Mouse (Mus musculus): Measurements from ENCODE around the gene Hspa1b. TPM values are rescaled to one million over a fixed set of nuclear protein-coding genes. Genes with fewer than 3 reads are reported as not detected.
"Not testable (repeated sequence)": the region's sequence is repeated elsewhere in the genome, so short reads cannot be mapped to it uniquely, and the experiment has no call there.

Gene Hspa1b
- total and polyA plus RNA-seq, 2 experiments from 2014 or later: 0.79 to 18.2 TPM

DNA sequence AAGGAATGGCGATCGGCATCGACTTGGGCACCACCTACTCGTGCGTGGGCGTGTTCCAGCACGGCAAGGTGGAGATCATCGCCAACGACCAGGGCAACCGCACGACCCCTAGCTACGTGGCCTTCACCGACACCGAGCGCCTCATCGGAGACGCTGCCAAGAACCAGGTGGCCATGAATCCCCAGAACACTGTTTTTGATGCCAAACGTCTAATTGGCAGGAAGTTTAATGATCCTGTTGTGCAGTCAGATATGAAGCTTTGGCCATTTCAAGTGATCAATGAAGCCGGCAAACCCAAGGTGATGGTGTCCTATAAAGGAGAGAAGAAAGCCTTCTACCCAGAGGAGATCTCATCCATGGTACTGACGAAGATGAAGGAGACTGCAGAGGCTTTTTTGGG lies 18.0 kb upstream of the Hspa1b start:
- H3K36me3 ChIP-seq (ENCODE audit: insufficient read depth, low read length): no peaks in the 10 kb centered on the region
- H3K9ac ChIP-seq (replicated peaks; ENCODE audit: low read length, poor library complexity, severe bottlenecking): no peak overlapping the region
- DNase-seq (ENCODE audit: low spot score) (no peak), ATAC-seq (ENCODE audit: low FRiP score) (no peak)
- no peaks in the 10 kb centered on the region for H3K27me3 ChIP-seq (ENCODE audit: insufficient read depth, low read length)
- peaks cover 4% of the 10 kb centered on the region; the same call in 1 of the 2 replicates for H3K4me1 ChIP-seq (ENCODE audit: insufficient read depth, low read length)
- no peak overlapping the region for H3K4me2 ChIP-seq (ENCODE audit: low read depth, low read length, poor library complexity, severe bottlenecking)
- WGBS: 96% methylated on average over 20 of the region's 20 CpGs
- TF ChIP-seq CTCF (IDR thresholded peaks at IDR 0.05): no peak
- H3K4me3 ChIP-seq (ENCODE audit: low read depth, low read length): no peak overlapping the region
- H3K9me3 ChIP-seq (ENCODE audit: low read length): no peaks in the 10 kb centered on the region
- H3K27ac ChIP-seq (ENCODE audit: low read depth, low read length): no peak overlapping the region

DNA sequence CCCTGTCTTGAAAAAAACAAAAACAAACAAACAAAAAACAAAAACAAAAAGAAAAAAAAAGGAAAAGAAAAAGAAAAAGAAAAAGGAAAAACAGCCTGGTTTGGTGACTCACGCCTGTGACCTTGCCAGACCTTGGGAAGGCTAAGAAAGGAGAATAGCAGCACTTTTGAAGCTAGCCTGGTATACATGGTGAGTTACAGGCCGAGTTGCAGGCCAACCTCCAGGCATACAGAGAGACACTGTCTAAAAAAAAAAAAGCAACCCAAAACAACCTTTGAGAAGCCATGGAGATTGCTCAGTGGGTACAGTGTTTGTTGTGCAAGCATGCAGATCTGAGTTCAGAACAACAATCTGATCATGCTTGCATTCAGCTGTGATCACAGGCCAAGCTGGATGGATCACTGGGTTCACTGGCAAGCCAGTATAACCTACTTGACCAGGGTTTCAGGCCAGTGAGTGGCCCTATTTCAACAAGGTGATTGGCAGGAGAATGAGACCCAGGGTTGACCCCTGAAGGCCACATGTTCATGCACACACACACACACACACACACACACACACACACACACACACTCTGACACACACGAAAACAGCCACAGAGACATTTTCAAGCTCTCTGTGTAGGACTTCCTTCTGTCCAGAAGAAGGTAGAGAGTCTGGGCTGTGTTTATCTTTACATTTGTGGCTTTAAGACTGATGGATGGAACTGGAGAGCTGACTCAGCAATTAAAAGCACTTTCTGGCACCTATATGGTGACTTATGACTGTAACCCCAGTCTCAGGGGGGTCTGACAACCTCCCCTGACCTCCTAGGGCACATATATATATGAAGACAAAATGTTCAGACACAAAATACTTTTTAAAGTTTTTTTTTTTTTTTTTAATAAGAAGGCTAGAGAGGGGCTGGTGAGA lies 16.8 kb upstream of the Hspa1b start:
- Histone ChIP-seq H3K36me3 (ENCODE audit: insufficient read depth, low read length) (no peaks in the 10 kb centered on the region), H3K9me3 (ENCODE audit: low read length) (no peaks in the 10 kb centered on the region), H3K4me1 (ENCODE audit: insufficient read depth, low read length) (peaks cover 4% of the 10 kb centered on the region; the same call in 1 of the 2 replicates), H3K27ac (ENCODE audit: low read depth, low read length) (no peak overlapping the region), H3K4me3 (ENCODE audit: low read depth, low read length) (no peak overlapping the region), H3K4me2 (ENCODE audit: low read depth, low read length, poor library complexity, severe bottlenecking) (no peak overlapping the region), H3K27me3 (ENCODE audit: insufficient read depth, low read length) (no peaks in the 10 kb centered on the region), H3K9ac (replicated peaks; ENCODE audit: low read length, poor library complexity, severe bottlenecking) (no peak overlapping the region)
- ATAC-seq (ENCODE audit: low FRiP score) (no peak), DNase-seq (ENCODE audit: low spot score) (no peak)
- 81% methylated on average over 3 of the region's 3 CpGs for WGBS
- TF ChIP-seq CTCF (IDR thresholded peaks at IDR 0.05): no peak

DNA sequence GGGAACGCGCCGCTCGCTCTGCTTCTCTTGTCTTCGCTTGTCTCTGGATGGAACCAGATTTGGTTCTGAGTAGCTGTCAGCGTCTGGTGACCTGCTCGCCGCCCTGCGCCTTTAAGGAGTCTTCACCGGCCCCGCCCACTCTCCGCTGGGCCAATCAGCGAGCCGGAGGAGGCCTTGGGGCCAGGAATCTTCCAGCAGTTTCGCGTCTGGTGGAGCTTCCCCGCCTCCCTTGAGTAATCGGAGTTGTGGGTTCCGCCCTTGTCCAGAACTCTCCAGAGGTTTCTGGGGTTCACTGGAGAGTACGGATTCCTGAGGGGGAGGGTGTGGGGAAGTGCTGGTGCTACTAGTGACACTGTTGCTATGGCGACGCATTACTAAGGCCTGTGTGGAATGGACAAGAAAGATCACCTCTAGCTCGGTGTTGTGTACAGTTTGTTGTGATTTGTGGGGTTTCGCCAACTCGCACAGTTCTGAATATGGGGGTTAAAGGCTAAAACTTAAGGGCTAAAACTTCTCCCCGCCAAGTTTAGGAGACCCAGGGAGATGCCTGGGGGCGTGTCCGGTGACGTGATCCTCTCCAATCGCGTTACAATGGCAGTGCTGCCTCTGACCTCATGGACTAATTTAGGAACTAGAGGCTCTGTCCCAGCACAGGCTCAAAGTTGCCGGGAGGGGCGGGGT lies 13.2 kb upstream of the Hspa1b start, which contains the start of the genes Hspa1a and Hspa1l:
Hspa1a (minus strand) TSS at position 88 of the 681 bp plus-strand sequence.
Hspa1l (plus strand) TSS at position 635 of the 681 bp plus-strand sequence.
- H3K9ac ChIP-seq (replicated peaks; ENCODE audit: low read length, poor library complexity, severe bottlenecking); H3K9me3 ChIP-seq (ENCODE audit: low read length); H3K4me1 ChIP-seq (ENCODE audit: insufficient read depth, low read length); H3K36me3 ChIP-seq (ENCODE audit: insufficient read depth, low read length): not testable (repeated sequence)
- H3K4me3 ChIP-seq (ENCODE audit: low read depth, low read length): peak within 1 kb of the TSS; percentile 37
- H3K4me2 ChIP-seq (ENCODE audit: low read depth, low read length, poor library complexity, severe bottlenecking): peak within 1 kb of the TSS; percentile 64
- WGBS: under 1% methylated on average over 25 of the region's 33 CpGs
- peak; percentile 93 for ATAC-seq (ENCODE audit: low FRiP score)
- peak; percentile 78 for DNase-seq (ENCODE audit: low spot score)
- H3K27me3 ChIP-seq (ENCODE audit: insufficient read depth, low read length): peaks cover 18% of the 10 kb centered on the region
- H3K27ac ChIP-seq (ENCODE audit: low read depth, low read length): 0 out of 2 replicates have a peak within 1 kb of the TSS, but pooled peaks have one; percentile 26

DNA sequence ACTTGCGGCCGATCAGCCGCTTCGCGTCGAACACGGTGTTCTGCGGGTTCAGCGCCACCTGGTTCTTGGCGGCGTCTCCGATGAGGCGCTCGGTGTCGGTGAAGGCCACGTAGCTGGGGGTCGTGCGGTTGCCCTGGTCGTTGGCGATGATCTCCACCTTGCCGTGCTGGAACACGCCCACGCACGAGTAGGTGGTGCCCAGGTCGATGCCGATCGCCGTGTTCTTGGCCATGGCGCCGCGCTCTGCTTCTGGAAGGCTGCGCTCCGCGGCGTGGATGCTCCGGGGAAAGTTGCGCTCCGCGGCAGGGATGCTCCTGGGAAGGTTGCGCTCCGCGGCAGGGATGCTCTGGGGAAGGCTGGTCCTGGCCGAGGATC lies 12.6 kb upstream of the Hspa1b start:
- DNase-seq (ENCODE audit: low spot score); H3K4me1 ChIP-seq (ENCODE audit: insufficient read depth, low read length); H3K36me3 ChIP-seq (ENCODE audit: insufficient read depth, low read length); H3K27ac ChIP-seq (ENCODE audit: low read depth, low read length); ATAC-seq (ENCODE audit: low FRiP score); H3K9me3 ChIP-seq (ENCODE audit: low read length); H3K9ac ChIP-seq (replicated peaks; ENCODE audit: low read length, poor library complexity, severe bottlenecking): not testable (repeated sequence)
- under 1% methylated on average over 14 of the region's 43 CpGs for WGBS
- Histone ChIP-seq H3K4me2 (ENCODE audit: low read depth, low read length, poor library complexity, severe bottlenecking) (peak overlapping the region; percentile 64; the same call in 1 of the 2 replicates), H3K27me3 (ENCODE audit: insufficient read depth, low read length) (peaks cover 18% of the 10 kb centered on the region), H3K4me3 (ENCODE audit: low read depth, low read length) (peak overlapping the region; percentile 37)

DNA sequence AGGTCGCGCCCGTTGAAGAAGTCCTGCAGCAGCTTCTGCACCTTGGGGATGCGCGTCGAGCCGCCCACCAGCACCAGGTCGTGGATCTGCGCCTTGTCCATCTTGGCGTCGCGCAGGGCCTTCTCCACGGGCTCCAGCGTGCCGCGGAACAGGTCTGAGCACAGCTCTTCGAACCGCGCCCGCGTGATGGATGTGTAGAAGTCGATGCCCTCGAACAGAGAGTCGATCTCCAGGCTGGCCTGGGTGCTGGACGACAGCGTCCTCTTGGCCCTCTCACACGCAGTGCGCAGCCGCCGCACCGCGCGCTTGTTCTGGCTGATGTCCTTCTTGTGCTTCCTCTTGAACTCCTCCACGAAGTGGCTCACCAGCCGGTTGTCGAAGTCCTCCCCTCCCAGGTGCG lies 11.8 kb upstream of the Hspa1b start:
- not testable (repeated sequence) for ATAC-seq (ENCODE audit: low FRiP score); H3K4me1 ChIP-seq (ENCODE audit: insufficient read depth, low read length); H3K9ac ChIP-seq (replicated peaks; ENCODE audit: low read length, poor library complexity, severe bottlenecking); H3K9me3 ChIP-seq (ENCODE audit: low read length); H3K4me3 ChIP-seq (ENCODE audit: low read depth, low read length); H3K36me3 ChIP-seq (ENCODE audit: insufficient read depth, low read length); H3K4me2 ChIP-seq (ENCODE audit: low read depth, low read length, poor library complexity, severe bottlenecking); DNase-seq (ENCODE audit: low spot score); H3K27ac ChIP-seq (ENCODE audit: low read depth, low read length)
- 28% methylated on average over 17 of the region's 37 CpGs for WGBS
- peaks cover 18% of the 10 kb centered on the region for H3K27me3 ChIP-seq (ENCODE audit: insufficient read depth, low read length)

DNA sequence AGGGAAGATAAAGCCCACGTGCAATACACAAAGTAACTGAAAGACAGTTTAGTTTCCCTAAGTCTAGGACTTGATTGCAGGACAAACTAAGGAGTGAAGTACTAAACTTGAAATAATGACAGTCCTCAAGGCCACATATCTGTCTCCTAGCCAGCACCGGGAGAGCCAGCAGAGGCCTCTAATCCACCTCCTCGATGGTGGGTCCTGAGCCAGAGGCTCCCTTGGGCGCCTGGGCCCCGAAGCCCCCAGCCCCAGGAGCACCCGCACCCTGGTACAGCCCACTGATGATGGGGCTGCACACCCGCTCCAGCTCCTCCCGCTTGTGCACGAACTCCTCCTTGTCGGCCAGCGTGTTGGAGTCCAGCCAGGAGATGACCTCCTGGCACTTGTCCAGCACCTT lies 10.8 kb upstream of the Hspa1b start, which contains the start of gene Gm20481:
Gm20481 (plus strand) TSS at position 91 of the 400 bp plus-strand sequence.
- ATAC-seq (ENCODE audit: low FRiP score); H3K4me1 ChIP-seq (ENCODE audit: insufficient read depth, low read length); DNase-seq (ENCODE audit: low spot score); H3K27ac ChIP-seq (ENCODE audit: low read depth, low read length); H3K9ac ChIP-seq (replicated peaks; ENCODE audit: low read length, poor library complexity, severe bottlenecking); H3K36me3 ChIP-seq (ENCODE audit: insufficient read depth, low read length); H3K9me3 ChIP-seq (ENCODE audit: low read length); H3K4me2 ChIP-seq (ENCODE audit: low read depth, low read length, poor library complexity, severe bottlenecking); H3K4me3 ChIP-seq (ENCODE audit: low read depth, low read length): not testable (repeated sequence)
- WGBS: 72% methylated on average over 6 of the region's 11 CpGs
- H3K27me3 ChIP-seq (ENCODE audit: insufficient read depth, low read length): peaks cover 18% of the 10 kb centered on the region
